Mouse (Mus musculus) fibroblast of lung, adult 2 months (primary cell): ENCODE results near the gene 4930523C07Rik.
A peak's percentile ranks its signal among the peaks of the same experiment; 100 is the strongest.

Experiments used
- DNase-seq: peaks from one replicate; pipeline ENCODE4 v3.0.0-alpha.2; 2011; ENCODE audit warnings: low read depth

The 4930523C07Rik gene

GRCm38 (mm10) chr1:160044237-160045021 lies at the start of gene 4930523C07Rik:
Gene 4930523C07Rik, plus strand, starts transcription at chr1:160044382.
- DNase-seq = peak; percentile 48

GRCm38 (mm10) chr1:159997329-159997728 lies 46.9 kb upstream of the 4930523C07Rik start:
- DNase-seq = no peak

GRCm38 (mm10) chr1:159998349-159998748 lies 45.8 kb upstream of the 4930523C07Rik start:
- DNase-seq = no peak

- DNase-seq = no peak
Measured at GRCm38 (mm10) chr1:159999232-159999631, 45.0 kb upstream of the 4930523C07Rik start.

DNA sequence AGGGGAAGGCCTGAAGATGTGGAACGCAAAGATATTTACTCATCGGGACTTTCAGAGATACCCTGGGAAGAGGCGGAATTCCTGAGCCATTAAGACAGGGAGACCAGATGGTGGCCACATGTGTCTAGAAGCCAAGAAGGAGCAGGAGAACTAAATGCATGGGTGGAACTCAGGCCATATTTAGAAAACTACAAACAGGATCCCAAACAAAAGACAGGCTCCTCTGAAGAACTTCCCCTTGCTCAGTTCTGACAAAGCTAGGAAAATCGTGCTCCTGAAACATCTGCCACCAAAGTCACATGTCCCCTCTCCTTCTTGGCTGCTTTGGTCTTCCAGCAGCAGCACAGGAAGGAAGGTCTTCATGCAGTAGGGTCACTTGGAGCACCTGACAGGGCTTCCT lies 38.9 kb upstream of the 4930523C07Rik start:
- DNase-seq = no peak

DNA sequence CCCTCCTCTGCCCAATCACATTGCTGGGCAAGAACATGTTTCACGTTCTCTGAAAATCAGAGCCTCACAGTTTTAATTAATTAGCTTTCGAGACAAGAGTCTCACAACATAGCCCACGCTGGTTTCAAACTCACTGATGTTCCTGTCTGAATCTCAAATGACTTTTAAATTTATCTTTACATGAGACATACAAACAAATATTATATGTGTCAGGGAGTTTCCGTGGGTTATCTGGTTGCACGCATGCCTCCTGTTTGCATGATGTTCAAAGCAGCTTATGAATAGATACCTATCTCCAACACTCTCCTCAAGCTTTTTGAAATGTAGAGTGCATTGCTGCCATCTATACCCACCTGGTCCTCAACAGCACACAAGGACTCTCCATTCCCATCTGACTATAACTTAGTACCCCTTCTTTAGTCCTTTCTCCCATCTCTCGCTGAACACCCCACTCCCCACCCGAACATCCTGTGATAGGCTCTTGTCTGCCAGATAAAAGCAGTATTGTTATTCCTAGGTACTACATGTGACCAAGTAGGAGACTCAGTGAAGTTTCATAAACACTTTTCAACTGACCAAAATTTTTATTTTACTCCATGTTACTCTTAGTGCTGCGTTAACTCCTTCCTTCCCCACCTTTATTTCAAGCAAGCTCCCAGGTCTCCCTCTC lies 37.1 kb upstream of the 4930523C07Rik start:
- no peak for DNase-seq

DNA sequence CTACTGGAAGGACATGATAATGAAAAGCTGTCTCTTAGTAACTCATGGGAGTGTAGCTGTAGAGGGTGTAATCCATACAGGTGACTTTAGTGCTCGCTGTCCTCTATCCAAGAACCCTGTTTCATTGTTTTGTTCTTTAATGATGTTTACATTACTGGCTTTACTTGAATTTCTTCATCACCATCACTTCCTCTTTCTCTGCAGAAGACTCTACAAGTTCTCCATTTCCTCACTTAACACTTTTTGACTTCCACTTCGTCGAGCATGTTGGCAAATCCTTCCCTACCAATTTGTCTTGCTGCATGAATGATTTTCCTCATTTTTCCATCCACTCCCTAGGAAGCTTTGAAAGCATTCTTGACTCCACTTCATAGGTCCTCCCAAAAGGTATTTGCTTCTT lies 31.1 kb upstream of the 4930523C07Rik start:
- no peak for DNase-seq

- no peak for DNase-seq
Measured at GRCm38 (mm10) chr1:160024339-160024980, 19.7 kb upstream of the 4930523C07Rik start.

DNA sequence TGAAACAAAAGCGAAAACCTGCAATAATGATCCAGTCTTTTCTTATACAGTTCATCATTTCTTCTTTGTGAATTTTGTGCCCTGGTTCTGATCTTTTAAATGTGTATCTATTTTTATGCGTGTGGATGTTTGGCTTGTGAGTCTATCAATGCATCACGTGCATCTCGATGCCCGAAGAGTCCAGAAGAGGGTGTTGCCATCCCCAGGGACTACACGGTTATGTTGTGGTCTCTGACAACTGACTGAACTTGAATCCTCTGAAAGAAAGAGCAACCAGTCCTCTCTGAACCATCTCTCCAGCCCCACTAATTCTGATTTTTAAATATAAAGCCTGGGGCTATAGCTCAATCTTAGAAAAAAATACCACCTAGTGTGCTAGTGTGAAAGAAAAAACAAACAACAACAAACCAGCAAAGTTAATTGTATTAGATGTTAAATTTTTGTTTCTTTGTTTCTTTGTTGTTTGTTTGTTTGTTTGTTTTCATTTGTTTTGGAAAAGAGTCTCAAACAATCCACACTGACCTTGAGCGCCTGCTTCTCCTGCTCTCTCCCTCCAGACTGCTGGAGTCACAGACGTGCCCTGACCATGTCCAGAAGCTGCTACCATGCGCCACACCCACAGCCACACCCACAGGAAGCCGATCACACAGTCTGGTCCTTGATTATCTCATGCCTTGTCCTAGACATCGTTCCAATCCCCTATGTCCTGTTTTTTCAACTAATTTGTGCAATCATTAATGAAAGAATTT lies 18.9 kb upstream of the 4930523C07Rik start:
- DNase-seq = no peak

- DNase-seq = no peak
Measured at GRCm38 (mm10) chr1:160025895-160026255, 18.3 kb upstream of the 4930523C07Rik start.

GRCm38 (mm10) chr1:160027939-160028338 lies 16.2 kb upstream of the 4930523C07Rik start:
- no peak for DNase-seq

GRCm38 (mm10) chr1:160033948-160034598 lies 10.1 kb upstream of the 4930523C07Rik start:
- DNase-seq = no peak

GRCm38 (mm10) chr1:160035561-160035960 lies 8.6 kb upstream of the 4930523C07Rik start:
- DNase-seq = no peak

GRCm38 (mm10) chr1:160036996-160037521 lies 7.1 kb upstream of the 4930523C07Rik start:
- no peak for DNase-seq

DNA sequence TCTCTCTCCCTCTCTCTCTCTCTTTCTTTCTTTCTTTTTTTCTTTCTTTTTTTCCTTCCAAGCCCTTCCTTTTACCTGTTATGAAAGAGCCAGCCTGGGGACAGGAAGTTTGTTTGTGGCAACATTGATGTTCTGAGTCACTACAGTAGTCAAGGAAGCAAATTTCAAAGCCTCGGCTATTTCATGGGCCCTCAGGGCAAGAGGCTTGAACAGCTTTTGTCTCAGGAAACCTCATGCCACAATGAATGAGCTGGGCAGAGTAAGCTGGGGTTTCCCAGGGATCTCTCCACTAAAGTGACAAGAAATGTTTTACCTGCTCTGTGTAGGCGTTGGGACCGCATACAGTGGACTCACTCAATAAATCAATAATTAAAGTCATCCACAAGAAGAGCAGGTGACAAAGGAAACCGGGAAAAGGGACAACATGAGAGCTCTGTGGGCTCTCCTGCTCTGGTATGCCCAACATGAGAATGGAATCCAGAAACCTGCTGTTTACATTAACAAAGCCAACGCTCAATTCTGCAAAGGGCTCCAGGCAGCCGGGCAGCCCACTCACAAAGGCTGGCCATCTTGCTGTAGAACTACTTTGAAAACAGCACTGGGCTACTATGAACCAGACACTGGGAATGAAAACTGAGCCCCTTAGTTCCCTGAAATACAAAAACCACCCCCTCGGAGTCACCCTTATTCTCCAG lies 4.1 kb upstream of the 4930523C07Rik start:
- DNase-seq = no peak

DNA sequence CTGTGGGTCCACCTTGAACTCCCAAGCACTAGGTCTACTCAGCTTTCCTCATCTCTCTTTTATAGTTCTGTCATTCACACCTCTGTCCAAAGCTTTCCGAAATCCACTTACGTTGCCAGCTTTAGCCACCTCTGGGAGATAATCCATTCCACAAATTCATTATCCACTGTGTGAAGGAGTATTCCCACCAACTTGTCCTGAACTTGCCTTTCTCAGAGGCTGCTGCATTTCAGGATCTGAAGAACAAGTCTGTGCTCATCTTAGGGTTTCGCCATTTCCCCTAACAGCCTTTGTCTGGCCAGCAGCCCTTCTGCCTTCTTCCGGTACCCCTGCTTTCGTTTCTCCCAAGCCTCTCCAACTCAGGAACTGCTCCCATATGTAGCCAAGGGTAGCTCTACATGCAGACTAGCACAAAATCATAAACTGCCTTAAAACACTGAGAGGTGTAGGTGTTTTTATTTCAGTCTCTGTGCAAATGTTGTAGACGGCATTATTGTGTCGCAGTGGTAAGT lies 2.9 kb upstream of the 4930523C07Rik start:
- DNase-seq = no peak

- DNase-seq = no peak
Measured at GRCm38 (mm10) chr1:160042351-160042750, 1.8 kb upstream of the 4930523C07Rik start.

DNA sequence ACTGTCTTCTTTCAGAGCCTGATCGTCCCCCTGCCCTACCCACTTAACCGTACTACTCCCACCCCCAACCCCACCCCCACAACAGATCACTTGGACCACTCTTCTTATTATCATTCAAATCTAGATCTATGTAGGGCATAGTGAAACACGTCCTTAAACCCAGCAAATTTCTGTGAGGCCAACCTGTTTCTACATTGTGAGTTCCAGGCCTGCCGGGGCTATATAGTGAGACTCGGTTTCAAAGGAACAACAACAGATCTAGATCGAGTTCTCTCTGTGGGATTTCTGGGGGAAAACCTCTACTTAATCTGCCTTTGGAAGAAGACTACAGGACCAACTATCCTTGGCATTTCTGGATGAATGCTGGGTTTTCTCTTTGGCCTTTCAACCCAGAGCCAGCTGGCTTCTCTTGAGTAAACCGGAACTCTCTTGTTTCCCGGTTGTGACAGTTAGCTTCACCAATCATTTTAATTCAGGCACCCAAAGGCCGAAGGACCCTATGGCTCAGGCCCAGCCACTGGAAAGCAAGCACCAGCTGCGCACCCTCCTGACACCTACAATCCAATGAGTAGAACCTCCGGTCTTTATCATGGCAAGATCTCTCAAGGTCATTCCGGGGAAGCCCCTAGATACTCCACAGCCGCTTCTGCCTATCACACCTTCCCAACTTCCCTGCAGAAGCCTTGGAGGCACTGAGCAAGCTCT lies 759 bp upstream of the 4930523C07Rik start:
- no peak for DNase-seq

- no peak for DNase-seq
Measured at GRCm38 (mm10) chr1:160045056-160045715, 1.0 kb downstream of the 4930523C07Rik start.
